Mouse (Mus musculus) splenic B cell, adult 2 months (primary cell): ENCODE data around the gene Slc25a26.

Experiments used
- DNase-seq: peaks from one replicate; pipeline ENCODE4 v3.0.0-alpha.2; 2011; ENCODE audit warnings: low read depth, low spot score
- H3K27me3 ChIP-seq: 2 replicates; pipeline ENCODE4 v1.6.1; 2012; ENCODE audit warnings: mild to moderate bottlenecking, low read length, moderate library complexity, mixed read lengths; ENCODE audit not compliant: control insufficient read depth, poor library complexity, insufficient read depth, severe bottlenecking
- H3K36me3 ChIP-seq: 2 replicates; pipeline ENCODE4 v1.6.1; 2012; ENCODE audit warnings: mild to moderate bottlenecking, low read length, moderate library complexity, mixed read lengths; ENCODE audit not compliant: control insufficient read depth, poor library complexity, insufficient read depth, severe bottlenecking

Slc25a26 gene

GRCm38 (mm10) chr6:94499897-94500623 is at the start of gene Slc25a26:
TSS of gene Slc25a26 (plus strand) at chr6:94500331.
- peak; percentile 93 for DNase-seq
- 0 out of 2 replicates have a peak, but pooled peaks cover 2% of the 10 kb centered on the region for H3K27me3 ChIP-seq

GRCm38 (mm10) chr6:94464037-94464891 is 35.9 kb upstream of the Slc25a26 start:
- no peaks in the 10 kb centered on the region for H3K27me3 ChIP-seq
- no peaks in the 10 kb centered on the region for H3K36me3 ChIP-seq
- DNase-seq, result peak; percentile 20

More at GRCm38 (mm10) chr6:94499897-94500623, at the start of gene Slc25a26:
- H3K36me3 ChIP-seq, result no peaks in the 10 kb centered on the region

- Histone ChIP-seq H3K27me3 (no peaks in the 10 kb centered on the region), H3K36me3 (no peaks in the 10 kb centered on the region)
- DNase-seq, result peak; percentile 31
These were observed 33.5 kb upstream of the Slc25a26 start for GRCm38 (mm10) chr6:94466508-94467205.

- H3K27me3 ChIP-seq, result 0 out of 2 replicates have a peak, but pooled peaks cover 2% of the 10 kb centered on the region
- no peaks in the 10 kb centered on the region for H3K36me3 ChIP-seq
- DNase-seq, result no peak
These were observed 7.4 kb upstream of the Slc25a26 start for GRCm38 (mm10) chr6:94492739-94493138.

GRCm38 (mm10) chr6:94503963-94504362 is 3.8 kb downstream of the Slc25a26 start:
- H3K36me3 ChIP-seq, result no peaks in the 10 kb centered on the region
- DNase-seq, result no peak
- H3K27me3 ChIP-seq, result no peaks in the 10 kb centered on the region

GRCm38 (mm10) chr6:94507921-94508320 is 7.8 kb downstream of the Slc25a26 start:
- DNase-seq, result no peak
- Histone ChIP-seq H3K27me3 (no peaks in the 10 kb centered on the region), H3K36me3 (no peaks in the 10 kb centered on the region)

GRCm38 (mm10) chr6:94508807-94509206 is 8.7 kb downstream of the Slc25a26 start:
- Histone ChIP-seq H3K27me3 (no peaks in the 10 kb centered on the region), H3K36me3 (no peaks in the 10 kb centered on the region)
- DNase-seq, result peak; percentile 28

DNA sequence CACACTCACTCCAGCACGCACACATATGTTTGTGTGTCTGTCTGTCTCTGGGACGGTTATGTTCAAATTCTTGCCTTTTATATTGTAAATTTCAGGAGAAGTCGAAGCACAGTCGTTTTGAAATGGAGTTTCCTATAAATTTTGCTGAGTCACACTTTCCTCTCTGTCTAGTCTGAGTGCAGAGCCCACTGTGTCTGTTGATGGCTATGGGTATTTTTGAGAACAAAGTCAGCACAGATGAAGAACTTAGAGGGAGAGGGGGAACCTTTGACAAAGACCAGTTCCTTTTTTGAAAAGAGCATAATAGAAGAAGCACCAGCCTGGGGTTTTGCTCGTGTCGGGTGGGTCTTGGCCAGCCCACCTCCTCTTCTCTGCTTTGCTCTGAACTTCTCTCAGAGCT is 9.1 kb downstream of the Slc25a26 start:
- no peaks in the 10 kb centered on the region for H3K36me3 ChIP-seq
- DNase-seq, result peak; percentile 24

GRCm38 (mm10) chr6:94518171-94518570 is 18.0 kb downstream of the Slc25a26 start:
- Histone ChIP-seq H3K27me3 (no peaks in the 10 kb centered on the region), H3K36me3 (no peaks in the 10 kb centered on the region)
- DNase-seq, result peak; percentile 94

More for the DNA sequence above, 9.1 kb downstream of the Slc25a26 start:
- no peaks in the 10 kb centered on the region for H3K27me3 ChIP-seq

GRCm38 (mm10) chr6:94524335-94524734 is 24.2 kb downstream of the Slc25a26 start:
- H3K36me3 ChIP-seq, result peaks cover 1% of the 10 kb centered on the region; the same call in 1 of the 2 replicates
- H3K27me3 ChIP-seq, result no peaks in the 10 kb centered on the region
- peak; percentile 81 for DNase-seq

DNA sequence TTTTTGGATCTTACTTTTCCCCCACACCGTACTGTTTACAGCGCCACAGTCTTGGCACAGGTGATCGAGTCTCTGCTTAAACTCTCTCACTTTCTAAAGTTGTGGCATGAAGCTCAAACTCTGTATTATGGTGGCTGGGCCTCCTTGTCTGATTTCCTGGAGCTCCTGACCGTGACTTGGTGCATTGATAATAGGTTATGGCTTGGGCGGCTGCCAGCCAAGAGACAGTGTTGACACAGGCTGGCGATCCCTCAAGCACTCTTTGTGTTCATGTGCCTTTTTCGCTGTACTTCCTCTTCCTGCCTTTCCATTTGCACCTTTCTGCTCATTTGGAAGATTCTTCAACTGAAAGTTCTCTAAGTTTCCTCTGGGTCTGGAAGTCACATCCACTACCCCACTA is 30.6 kb downstream of the Slc25a26 start:
- Histone ChIP-seq H3K27me3 (no peaks in the 10 kb centered on the region), H3K36me3 (no peaks in the 10 kb centered on the region; the same call in 1 of the 2 replicates)
- no peak for DNase-seq

GRCm38 (mm10) chr6:94532086-94532485 is 32.0 kb downstream of the Slc25a26 start:
- DNase-seq, result no peak

GRCm38 (mm10) chr6:94536478-94536877 is 36.3 kb downstream of the Slc25a26 start:
- Histone ChIP-seq H3K27me3 (no peaks in the 10 kb centered on the region), H3K36me3 (no peaks in the 10 kb centered on the region; the same call in 1 of the 2 replicates)
- DNase-seq, result no peak

More at GRCm38 (mm10) chr6:94532086-94532485, 32.0 kb downstream of the Slc25a26 start:
- Histone ChIP-seq H3K27me3 (no peaks in the 10 kb centered on the region), H3K36me3 (no peaks in the 10 kb centered on the region; the same call in 1 of the 2 replicates)

DNA sequence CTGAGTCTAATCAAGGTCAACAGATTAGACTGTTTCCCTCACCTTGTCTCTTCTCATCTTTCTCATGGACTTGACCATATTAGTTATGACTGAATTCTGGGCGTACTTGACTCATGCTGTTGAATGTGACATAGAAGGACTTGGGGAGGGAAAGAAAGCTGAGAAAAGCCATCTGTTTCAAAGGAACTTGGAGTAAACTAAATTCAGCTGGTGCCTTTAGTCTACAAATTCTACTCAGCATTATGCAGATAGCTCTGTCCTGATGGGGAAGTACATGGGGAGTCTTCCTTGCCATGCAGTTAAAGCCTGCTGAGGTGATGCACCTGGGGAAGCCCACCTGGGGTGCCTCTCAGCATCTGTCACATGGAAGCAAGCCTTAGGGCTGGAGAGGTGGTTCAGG is 37.5 kb downstream of the Slc25a26 start:
- no peak for DNase-seq
- Histone ChIP-seq H3K27me3 (no peaks in the 10 kb centered on the region), H3K36me3 (no peaks in the 10 kb centered on the region; the same call in 1 of the 2 replicates)
